Mouse (Mus musculus): ENCODE data around the gene Sprtn.

Gene Sprtn

DNA sequence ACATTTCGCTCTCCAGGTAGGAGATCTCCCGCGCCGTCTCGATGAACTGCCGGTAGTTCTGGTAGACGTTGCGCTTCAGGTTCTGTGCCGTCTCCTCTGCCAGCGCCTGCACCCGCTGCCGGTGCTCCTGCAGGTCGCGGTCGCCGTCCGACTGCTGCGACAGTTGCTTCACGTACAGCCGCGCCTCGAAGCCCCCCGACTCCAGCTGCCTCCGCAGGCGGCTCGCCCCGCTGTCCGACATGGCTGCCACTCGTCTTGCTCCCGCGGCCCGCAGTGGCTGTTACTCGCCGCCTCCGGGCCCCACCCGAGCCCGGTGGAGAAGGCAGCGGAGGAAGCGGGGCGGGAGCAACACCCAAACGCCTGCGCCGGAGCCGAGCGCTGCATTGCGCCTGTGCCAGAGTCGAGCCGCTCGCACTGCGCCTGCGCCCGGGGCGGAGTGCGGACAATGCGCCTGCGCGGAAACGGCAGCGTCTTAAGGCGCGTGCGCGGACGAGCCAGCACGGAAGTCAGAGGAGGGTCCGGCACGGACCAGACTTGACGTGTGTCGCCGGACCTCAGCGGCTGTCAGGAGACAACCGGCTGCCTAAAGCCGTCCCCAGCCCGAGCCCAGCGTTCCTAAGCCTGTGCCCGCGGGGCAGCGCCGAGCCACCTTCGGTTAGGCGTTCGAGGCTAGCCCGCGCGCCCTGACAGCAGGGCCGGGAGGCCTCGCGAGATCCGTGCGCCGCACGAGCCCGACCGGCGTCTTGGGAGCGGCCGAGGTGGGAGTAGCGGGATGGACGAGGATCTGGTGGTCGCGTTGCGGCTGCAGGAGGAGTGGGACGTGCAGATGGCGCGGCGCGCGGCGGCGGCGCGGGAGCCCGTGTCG is at the start of gene Sprtn, which contains the start of gene Exoc8:
Sprtn (plus strand) TSS at position 501 of the 865 bp plus-strand sequence.
Exoc8 (minus strand) TSS at position 320 of the 865 bp plus-strand sequence.
- DNase-seq (ENCODE audit: low read depth), result peak; percentile 89

DNA sequence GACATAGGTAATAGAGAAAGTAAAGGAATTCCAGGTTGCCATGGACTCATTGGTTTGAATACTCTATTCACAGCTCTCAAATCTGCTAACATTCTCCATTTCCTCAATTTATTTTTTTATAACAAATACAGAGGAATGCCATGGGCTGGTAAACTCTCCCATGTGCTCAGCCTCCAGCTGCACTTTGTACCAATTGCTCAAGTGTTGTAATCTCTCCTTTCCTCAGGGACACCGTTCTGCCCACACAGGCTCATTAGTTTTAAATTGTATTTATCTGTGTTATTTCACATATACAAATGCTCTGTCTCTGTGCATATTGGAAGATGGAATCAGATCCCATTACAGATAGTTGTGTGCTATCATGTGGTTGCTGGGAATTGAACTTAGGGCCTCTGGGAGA is 44.2 kb upstream of the Sprtn start:
- DNase-seq (ENCODE audit: low read depth), result no peak

DNA sequence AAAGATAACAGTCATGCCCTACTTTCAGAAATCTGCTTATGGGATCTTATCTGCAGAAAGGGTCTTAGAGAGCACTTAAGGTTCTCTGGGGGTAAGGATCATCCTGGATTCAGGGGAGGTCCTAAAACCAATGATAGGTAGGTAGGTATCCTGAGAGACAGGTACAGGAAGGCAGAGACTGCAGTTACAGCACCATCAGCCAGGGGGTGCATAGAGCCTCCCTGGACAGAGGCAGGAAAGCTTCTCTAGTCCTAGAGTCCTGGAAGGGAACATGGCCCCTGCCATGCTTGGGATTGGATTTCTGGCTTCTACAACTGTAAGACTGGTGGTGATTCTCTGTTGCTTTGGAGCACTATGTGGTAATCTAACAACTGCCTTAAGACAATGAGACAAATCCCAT is 38.2 kb upstream of the Sprtn start:
- DNase-seq (ENCODE audit: low read depth), result no peak

DNA sequence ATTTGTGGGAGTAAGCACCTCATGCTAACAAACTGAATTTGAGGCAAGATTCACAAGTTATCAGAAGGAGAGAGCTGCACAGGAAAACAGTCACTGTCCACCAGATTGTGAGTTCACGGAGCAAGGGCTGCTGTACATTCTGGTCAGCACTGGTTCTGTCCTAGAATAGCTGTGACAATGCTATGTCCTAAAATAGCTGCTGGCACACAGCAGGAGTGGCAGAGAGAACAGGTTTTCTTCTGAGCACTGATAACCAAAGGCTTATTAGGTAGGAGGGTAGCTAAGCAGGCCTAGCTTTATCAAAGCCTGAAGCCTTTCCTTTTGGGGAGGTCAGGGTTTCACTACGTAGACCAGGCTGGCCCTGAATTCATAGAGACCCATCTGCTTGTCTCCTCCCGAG is 37.5 kb upstream of the Sprtn start:
- DNase-seq (ENCODE audit: low read depth), result no peak

DNA sequence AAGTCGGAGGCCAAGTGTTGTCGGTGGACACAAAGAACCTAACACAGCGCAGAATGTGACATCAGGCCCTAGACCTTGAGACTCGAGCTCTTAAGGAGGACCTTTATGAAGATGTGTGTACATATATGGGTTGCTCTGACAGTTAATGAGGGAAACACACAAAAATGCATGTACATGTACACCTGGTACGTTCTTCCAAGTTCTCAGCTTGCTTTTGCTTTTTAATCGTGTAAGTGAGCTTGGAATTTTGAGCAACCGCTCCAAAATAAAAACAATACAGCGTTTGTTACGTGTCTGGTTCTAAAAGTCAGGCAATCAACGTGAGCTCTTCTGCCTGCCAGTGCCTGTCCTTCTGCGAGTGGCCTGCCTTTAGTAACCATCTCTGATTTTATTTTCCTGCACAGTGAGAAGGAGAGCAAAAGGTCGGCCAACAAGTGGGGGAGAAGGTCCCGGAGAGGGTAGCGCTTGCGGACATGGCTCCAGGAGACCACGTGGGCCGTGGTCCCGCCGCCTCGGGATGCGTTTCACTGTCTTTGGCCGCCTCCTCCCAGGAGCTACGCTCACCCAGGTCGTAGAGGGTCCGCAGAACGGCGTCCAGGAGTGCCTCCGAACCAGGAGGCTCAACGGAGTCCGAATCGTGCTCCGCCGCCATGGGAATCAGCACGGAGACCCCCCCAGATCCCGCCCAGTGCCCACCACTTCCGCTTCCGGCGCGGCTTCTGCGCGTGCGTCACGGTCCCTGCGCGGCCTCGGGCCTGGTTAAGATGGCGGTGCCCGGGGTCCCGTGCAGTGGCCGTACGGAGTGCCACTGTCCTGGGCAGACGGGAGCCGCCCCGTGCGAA is 35.1 kb upstream of the Sprtn start, which contains the start of the genes Gnpat and 2810004N23Rik:
Gnpat (plus strand) TSS at position 713 of the 842 bp plus-strand sequence.
2810004N23Rik (minus strand) TSS at position 800 of the 842 bp plus-strand sequence.
- DNase-seq (ENCODE audit: low read depth), result peak; percentile 58

DNA sequence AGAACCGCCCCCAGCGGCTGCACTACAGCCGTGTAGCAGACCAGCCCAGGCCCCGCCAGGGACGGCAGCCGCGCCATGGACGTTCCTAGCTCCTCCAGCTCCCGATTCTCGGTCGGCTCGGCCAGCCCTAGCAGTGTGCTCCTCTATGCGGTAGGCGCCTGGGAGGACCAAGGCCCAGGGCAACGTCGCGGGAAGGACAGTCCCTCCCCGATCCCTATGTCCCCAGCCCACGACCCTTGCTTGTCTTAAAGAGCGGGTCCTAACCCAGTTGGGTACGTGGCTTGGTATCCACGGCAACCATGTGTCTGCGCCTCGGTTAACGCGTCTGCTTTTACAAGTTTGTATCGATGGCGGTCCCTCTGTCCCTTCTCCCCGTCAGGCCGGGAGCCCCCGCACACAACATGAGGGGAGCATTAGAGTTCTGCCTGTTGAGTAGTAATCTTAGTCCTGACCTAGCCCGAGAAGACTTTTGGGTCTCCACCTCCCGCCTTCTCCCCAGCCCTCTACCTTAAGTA is 34.5 kb upstream of the Sprtn start:
- DNase-seq (ENCODE audit: low read depth), result no peak

- no peak for DNase-seq (ENCODE audit: low read depth)
These were observed 34.0 kb upstream of the Sprtn start for GRCm38 (mm10) chr8:124863729-124864128.

DNA sequence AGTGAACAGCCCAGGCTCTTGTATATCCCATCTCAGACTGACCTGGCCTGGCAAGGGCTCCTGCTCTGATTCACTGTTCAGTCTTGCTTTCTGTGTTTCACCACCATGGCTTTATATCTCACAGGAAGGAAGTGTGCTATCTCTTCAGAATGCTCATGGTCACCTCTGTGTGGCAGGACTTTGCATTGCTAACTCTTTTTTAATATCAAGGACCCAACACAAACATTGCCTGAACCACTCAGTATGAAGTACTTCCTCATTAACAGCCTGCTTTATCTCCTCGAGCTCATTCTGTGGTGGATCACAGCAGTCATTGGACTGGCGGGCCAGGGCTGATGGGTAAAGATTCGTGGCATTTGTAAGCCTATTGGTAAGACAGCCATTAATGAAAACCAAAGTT is 31.0 kb upstream of the Sprtn start:
- DNase-seq (ENCODE audit: low read depth), result no peak

DNA sequence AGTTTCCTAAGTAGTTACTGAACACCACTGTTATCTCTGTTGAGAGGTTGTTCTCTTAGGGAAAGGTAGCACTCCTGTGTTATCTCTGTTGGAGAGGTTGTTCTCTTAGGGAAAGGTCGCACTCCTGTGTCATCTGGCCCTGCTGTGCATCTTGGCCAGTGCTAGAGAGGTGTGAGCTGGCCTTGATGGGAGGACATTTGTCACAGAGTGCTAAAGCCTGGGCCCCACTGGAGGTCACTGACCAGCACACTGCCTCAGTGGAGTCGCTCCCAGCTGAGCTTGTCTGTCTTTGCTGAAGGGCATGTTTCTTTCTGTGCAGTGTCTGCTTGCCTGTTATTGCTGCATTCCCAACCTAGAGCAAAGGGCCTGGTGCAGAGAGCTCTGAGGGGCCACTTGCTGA is 30.6 kb upstream of the Sprtn start:
- no peak for DNase-seq (ENCODE audit: low read depth)

- no peak for DNase-seq (ENCODE audit: low read depth)
These were observed 28.0 kb upstream of the Sprtn start for GRCm38 (mm10) chr8:124869708-124870107.

DNA sequence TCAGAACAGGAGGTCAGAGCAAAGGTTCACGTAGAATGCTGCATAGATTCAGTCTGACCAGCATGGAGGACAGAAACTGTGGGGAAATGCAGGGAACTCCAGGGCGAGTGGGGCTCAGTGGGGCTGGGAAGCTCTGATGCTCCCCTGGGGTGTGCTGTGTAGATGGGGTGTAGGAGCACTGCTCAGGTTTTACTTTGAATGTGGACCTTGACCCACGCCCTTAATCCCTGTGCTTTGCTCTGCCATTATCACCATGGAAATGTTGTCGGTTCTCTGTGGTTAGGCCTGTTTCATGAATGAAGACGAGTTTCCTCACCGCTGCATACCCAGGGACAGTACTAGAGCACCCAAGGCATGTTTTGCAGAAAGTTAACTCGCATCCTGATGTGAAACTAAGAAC is 26.2 kb upstream of the Sprtn start:
- no peak for DNase-seq (ENCODE audit: low read depth)

GRCm38 (mm10) chr8:124872081-124872480 is 25.6 kb upstream of the Sprtn start:
- DNase-seq (ENCODE audit: low read depth), result no peak

DNA sequence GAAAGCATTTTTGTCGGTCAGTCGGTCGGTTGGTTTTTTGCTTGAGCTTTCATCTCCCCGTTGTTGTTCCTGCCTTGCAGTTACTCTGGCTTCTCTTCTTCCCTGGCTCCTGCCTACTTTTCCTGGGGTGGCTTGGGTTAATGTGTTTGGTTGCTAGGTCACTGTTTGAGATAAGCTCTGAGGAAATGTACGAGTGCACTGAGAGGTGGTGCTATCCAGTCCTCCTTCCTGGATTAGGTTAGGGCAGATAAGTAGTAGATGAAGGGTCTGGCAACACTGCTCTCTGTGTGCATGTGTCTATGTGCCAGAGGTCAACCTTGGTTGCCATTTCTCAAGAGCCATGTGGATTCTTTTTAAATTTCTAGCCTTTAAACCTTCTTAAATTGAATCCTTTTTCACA is 25.0 kb upstream of the Sprtn start:
- no peak for DNase-seq (ENCODE audit: low read depth)

DNA sequence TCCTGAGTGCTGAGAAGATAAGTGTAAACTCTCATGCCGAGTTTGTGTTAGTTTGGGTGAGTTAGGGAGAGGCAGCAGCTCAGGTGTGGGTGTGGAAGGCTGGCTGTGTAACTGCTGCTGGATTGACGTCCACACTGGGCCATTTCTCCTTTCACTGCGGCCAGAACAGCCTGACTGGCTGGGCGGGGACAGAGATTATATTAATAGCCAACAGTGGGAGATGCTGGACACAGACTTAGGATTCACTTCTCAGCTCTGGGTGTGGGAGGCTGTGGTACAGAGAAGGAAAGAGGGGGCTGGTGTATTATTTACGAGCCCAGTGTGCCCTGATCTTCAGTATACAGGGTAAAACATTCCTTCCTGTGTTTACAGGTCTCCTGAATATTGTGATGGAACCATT is 19.5 kb upstream of the Sprtn start:
- no peak for DNase-seq (ENCODE audit: low read depth)

DNA sequence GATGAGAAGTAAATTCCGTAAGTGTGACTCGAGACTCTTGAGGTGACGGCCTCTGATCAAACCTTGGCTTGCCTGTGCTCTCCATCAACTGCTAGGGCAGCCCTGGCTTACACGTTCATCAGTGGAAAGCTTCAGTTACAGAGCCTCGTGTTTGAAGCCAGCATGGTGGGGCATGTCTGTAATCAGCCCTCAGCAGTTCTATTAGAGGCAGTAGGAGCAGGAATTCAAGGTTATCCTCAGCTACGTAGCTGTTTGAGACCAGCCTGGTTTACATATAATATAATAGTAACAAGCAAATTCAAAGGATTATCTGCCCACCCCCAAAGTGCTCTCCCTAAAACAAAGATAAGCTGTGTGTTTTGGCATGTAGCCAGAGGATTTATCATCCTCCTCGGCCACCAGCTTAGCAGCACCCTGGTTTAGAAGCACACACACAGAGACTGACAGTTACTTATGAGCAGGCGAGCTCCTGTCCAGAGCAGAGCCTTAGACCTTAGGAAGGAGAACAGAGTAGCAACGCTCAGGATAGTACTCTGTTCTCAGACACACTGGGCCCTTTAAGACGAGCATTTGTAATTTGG is 18.6 kb upstream of the Sprtn start:
- no peak for DNase-seq (ENCODE audit: low read depth)

DNA sequence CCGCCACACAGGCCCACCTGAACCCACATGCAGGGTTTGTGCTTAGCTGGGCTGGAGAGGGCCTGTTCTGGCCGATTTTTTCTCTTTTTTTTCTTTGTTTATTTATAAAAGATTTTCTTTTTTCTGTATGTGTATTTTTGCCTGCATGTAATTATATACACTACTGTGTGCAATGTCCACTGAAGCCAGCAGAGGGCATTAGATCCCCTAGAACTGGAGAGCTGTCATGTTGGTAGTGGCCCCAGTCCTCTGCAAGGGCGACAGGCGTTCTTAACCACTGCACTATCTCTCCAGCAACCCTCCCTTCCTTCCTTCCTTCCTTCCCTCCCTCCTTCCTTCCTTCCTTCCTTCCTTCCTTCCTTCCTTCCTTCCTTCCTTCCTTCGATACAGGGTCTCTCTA is 9.3 kb upstream of the Sprtn start:
- DNase-seq (ENCODE audit: low read depth), result no peak

DNA sequence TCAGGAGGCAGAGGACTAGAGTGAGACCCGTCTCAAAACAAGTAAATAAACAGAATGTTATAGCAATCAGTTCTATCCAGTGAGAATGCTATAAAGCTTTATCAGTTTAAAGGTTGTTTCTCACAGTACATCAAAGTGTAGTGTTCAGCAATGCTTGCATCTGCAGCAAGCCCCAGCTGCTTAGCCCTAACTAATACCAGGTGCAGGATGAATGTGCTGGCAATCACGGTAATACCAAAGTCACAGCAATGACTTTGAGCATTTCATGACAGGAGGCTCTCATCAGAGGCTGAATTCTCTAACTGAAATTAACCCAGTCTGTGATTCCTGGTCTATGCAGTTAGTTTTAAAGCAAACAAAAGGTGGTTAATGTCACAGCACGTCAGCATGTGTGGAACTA is 5.1 kb upstream of the Sprtn start:
- DNase-seq (ENCODE audit: low read depth), result no peak

- DNase-seq (ENCODE audit: low read depth), result no peak
These were observed 1.6 kb upstream of the Sprtn start for GRCm38 (mm10) chr8:124896010-124896631.

DNA sequence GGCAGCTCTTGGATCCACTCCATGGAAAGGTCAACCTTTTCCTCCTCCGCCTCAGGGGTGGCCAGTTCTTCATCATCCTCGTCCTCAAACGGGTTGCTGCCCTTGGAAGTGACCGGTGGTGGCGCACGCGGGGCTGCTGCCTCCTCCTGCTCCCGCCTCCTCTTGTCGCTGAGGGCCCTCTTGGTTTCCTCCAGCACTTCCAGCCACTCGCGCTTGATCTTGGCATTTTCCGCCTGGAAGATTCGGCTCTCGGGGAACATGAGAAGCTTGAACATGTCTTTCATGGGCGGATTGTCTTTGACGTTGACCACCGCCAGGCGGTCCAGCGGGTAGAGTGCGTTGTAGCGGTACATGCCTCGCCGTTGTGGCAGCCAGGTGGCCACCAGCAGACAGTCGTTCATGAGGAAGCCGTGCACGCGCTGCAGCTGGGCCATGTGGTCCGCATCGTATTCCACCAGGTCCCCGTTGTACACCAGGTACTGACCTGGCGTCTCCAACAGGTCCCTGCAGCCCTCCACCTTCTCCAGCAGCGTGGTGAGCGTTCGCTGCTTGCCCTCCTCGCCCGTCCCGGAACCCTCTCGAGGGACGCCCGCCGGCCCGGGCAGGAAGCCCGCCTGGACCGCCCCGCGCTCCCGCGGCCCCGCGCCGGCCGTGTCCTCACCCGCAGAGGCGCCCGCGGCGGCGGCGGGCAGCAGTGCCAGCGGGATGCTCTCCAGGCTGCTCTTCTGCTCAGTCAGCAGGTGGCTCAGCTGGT is 877 bp upstream of the Sprtn start:
- DNase-seq (ENCODE audit: low read depth), result peak; percentile 38

- no peak for DNase-seq (ENCODE audit: low read depth)
These were observed 692 bp downstream of the Sprtn start for GRCm38 (mm10) chr8:124898251-124898905.

- DNase-seq (ENCODE audit: low read depth), result no peak
These were observed 5.5 kb downstream of the Sprtn start for GRCm38 (mm10) chr8:124903198-124903597.

All from fibroblast of lung, adult 2 months (primary cell).